Mouse (Mus musculus): Measurements from ENCODE around the gene Gp6. TPM values are rescaled to one million over a fixed set of nuclear protein-coding genes. Genes with fewer than 3 reads are reported as not detected.
"Not testable (repeated sequence)": the region's sequence is repeated elsewhere in the genome, so short reads cannot be mapped to it uniquely, and the experiment has no call there.

The Gp6 gene
- under 1 TPM in 1 of 2 experiments, not detected in 1; 0.05 TPM for total RNA-seq (2021)
- long read RNA-seq, experiment 1 = 0 reads
- long read RNA-seq, experiment 2 = 0 reads

GRCm38 (mm10) chr7:4397730-4398129, at the start of gene Gp6:
Gene Gp6 (minus strand): TSS chr7:4397744.
- no peak for TF ChIP-seq CTCF (IDR thresholded peaks at IDR 0.05)
- DNase-seq (ENCODE audit: extremely low spot score in 1 of 2, low spot score in 2 of 2) = no peak
- no peak within 1 kb of the TSS for H3K27ac ChIP-seq
- no peak within 1 kb of the TSS for H3K4me3 ChIP-seq
- intact Hi-C loops (cut with DNase I) = no loop called here

GRCm38 (mm10) chr7:4447138-4447537, 49.6 kb upstream of the Gp6 start:
- no peak for DNase-seq (ENCODE audit: extremely low spot score in 1 of 2, low spot score in 2 of 2)
- Histone ChIP-seq H3K4me3 (no peak overlapping the region), H3K27ac (no peak overlapping the region)
- peak; percentile 31 for TF ChIP-seq CTCF (IDR thresholded peaks at IDR 0.05)
- intact Hi-C loops (cut with DNase I) = no loop called here

GRCm38 (mm10) chr7:4445216-4445791, 47.8 kb upstream of the Gp6 start, which contains the start of gene Rdh13:
Gene Rdh13 (minus strand): TSS chr7:4445649.
- intact Hi-C loops (cut with DNase I) = no loop called here
- TF ChIP-seq CTCF (IDR thresholded peaks at IDR 0.05) = no peak; the same call in 1 of the 2 replicates
- Histone ChIP-seq H3K4me3 (peak within 1 kb of the TSS; percentile 90), H3K27ac (peak within 1 kb of the TSS; percentile 93)
- DNase-seq (ENCODE audit: extremely low spot score in 1 of 2, low spot score in 2 of 2) = peak; percentile 84 to 85

- Histone ChIP-seq H3K4me3 (no peak overlapping the region), H3K27ac (no peak overlapping the region)
- no peak for DNase-seq (ENCODE audit: extremely low spot score in 1 of 2, low spot score in 2 of 2)
- intact Hi-C loops (cut with DNase I) = no loop called here
- TF ChIP-seq CTCF (IDR thresholded peaks at IDR 0.05) = no peak
These were observed 43.0 kb upstream of the Gp6 start for GRCm38 (mm10) chr7:4440549-4440948.

GRCm38 (mm10) chr7:4437721-4438120, 40.2 kb upstream of the Gp6 start:
- Histone ChIP-seq H3K4me3 (no peak overlapping the region), H3K27ac (no peak overlapping the region)
- TF ChIP-seq CTCF (IDR thresholded peaks at IDR 0.05) = no peak
- intact Hi-C loops (cut with DNase I) = no loop called here
- DNase-seq (ENCODE audit: extremely low spot score in 1 of 2, low spot score in 2 of 2) = no peak

- H3K27ac ChIP-seq = no peak overlapping the region
- H3K4me3 ChIP-seq = no peak overlapping the region
- intact Hi-C loops (cut with DNase I) = loop anchor here (5.0 kb wide), 1 partner anchor 90 kb away; the partner anchor contains the start of gene Tnni3
- DNase-seq (ENCODE audit: extremely low spot score in 1 of 2, low spot score in 2 of 2) = no peak
- no peak for TF ChIP-seq CTCF (IDR thresholded peaks at IDR 0.05)
These were observed 34.5 kb upstream of the Gp6 start for GRCm38 (mm10) chr7:4432026-4432425.

GRCm38 (mm10) chr7:4431548-4431947, 34.0 kb upstream of the Gp6 start:
- intact Hi-C loops (cut with DNase I) = loop anchor here (2.0 to 5.0 kb wide), 2 partner anchors 39 to 91 kb away; partner anchors contain the start of gene Tnni3
- H3K4me3 ChIP-seq = no peak overlapping the region
- TF ChIP-seq CTCF (IDR thresholded peaks at IDR 0.05) = peak; percentile 72
- peak; percentile 38 to 58 for DNase-seq (ENCODE audit: extremely low spot score in 1 of 2, low spot score in 2 of 2)
- no peak overlapping the region for H3K27ac ChIP-seq

GRCm38 (mm10) chr7:4430246-4430844, 32.8 kb upstream of the Gp6 start:
- intact Hi-C loops (cut with DNase I) = loop anchor here (2.0 to 5.0 kb wide), 2 partner anchors 40 to 92 kb away; partner anchors contain the start of gene Tnni3
- no peak for TF ChIP-seq CTCF (IDR thresholded peaks at IDR 0.05)
- DNase-seq (ENCODE audit: extremely low spot score in 1 of 2, low spot score in 2 of 2) = no peak
- Histone ChIP-seq H3K27ac (no peak overlapping the region), H3K4me3 (no peak overlapping the region)

GRCm38 (mm10) chr7:4427161-4427912, 29.8 kb upstream of the Gp6 start:
- no peak; the same call in none of the 2 replicates for TF ChIP-seq CTCF (IDR thresholded peaks at IDR 0.05)
- Histone ChIP-seq H3K4me3 (no peak overlapping the region), H3K27ac (no peak overlapping the region)
- DNase-seq (ENCODE audit: extremely low spot score in 1 of 2, low spot score in 2 of 2) = peak; percentile 85 to 87
- intact Hi-C loops (cut with DNase I) = loop anchor here (2.0 to 10.0 kb wide), 4 partner anchors 277 to 750 kb away; partner anchors contain the start of genes Leng8, Leng9 and Tmc4

GRCm38 (mm10) chr7:4420230-4420629, 22.7 kb upstream of the Gp6 start:
- no peak for TF ChIP-seq CTCF (IDR thresholded peaks at IDR 0.05)
- no peak for DNase-seq (ENCODE audit: extremely low spot score in 1 of 2, low spot score in 2 of 2)
- intact Hi-C loops (cut with DNase I) = loop anchor here (10.0 kb wide), 2 partner anchors 285 to 395 kb away; partner anchors contain the start of gene Leng8
- Histone ChIP-seq H3K4me3 (no peak overlapping the region), H3K27ac (no peak overlapping the region)

GRCm38 (mm10) chr7:4419681-4420080, 22.1 kb upstream of the Gp6 start:
- Histone ChIP-seq H3K4me3 (no peak overlapping the region), H3K27ac (no peak overlapping the region)
- TF ChIP-seq CTCF (IDR thresholded peaks at IDR 0.05) = no peak
- intact Hi-C loops (cut with DNase I) = loop anchor here (10.0 kb wide), 2 partner anchors 285 to 395 kb away; partner anchors contain the start of gene Leng8
- DNase-seq (ENCODE audit: extremely low spot score in 1 of 2, low spot score in 2 of 2) = no peak

GRCm38 (mm10) chr7:4412406-4412805, 14.9 kb upstream of the Gp6 start:
- H3K4me3 ChIP-seq; intact Hi-C loops (cut with DNase I); H3K27ac ChIP-seq; DNase-seq (ENCODE audit: extremely low spot score in 1 of 2, low spot score in 2 of 2): not testable (repeated sequence)

Data from left cerebral cortex, adult 2 months (tissue).